Mouse (Mus musculus): ENCODE measurements around the gene Tfap2a.

GRCm38 (mm10) chr13:40751889-40752288, 13.7 kb upstream of the Tfap2a start:
- TF ChIP-seq CTCF (IDR thresholded peaks at IDR 0.05; ENCODE audit: low read depth) (no peak), EP300 (optimal IDR thresholded peaks at IDR 0.05) (no peak)

Measured in stomach, postnatal 0 days (tissue).